Mouse (Mus musculus): ENCODE data around the gene Ciao1. TPM values are rescaled to one million over a fixed set of nuclear protein-coding genes. Genes with fewer than 3 reads are reported as not detected.

Gene Ciao1
- polyA plus RNA-seq, 1 experiment from 2014 or later = 59.0 TPM

DNA sequence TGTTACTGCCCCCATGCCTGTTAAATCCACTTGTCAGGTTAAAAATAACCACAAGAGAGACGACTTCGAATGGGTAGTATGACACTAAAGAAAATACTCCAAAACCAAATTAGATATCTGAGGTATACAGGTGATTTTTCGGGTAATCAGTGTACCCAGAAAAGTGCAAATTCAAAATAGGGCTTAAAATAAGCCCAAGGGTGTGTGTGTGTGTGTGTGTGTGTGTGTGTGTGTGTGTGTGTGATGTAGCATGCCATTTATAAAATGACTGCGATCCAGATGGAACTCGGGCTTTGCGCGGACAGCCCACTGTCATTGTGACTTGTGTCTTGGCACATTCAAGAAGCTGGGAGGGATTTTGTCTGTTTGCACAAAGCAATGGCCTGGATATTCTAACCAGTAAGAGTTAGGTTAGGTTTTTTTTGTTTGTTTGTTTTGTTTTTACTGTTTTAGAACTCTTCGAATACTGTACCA is 23.5 kb upstream of the Ciao1 start:
- Histone ChIP-seq H3K27ac (ENCODE audit: low read depth, low read length) (peak overlapping the region; percentile 95), H3K4me2 (ENCODE audit: low read length) (peak overlapping the region; percentile 86), H3K9ac (ENCODE audit: low read depth, low read length) (peak overlapping the region; percentile 92), H3K27me3 (replicated peaks; ENCODE audit: control insufficient read depth, insufficient read depth, low read length) (no peaks in the 10 kb centered on the region), H3K36me3 (ENCODE audit: control insufficient read depth, insufficient read depth, low read length) (no peaks in the 10 kb centered on the region), H3K4me1 (ENCODE audit: control insufficient read depth, insufficient read depth, low read depth, low read length) (peaks cover 14% of the 10 kb centered on the region), H3K4me3 (ENCODE audit: low read length) (peak overlapping the region; percentile 97), H3K9me3 (ENCODE audit: control insufficient read depth, low read length) (no peaks in the 10 kb centered on the region)
- WGBS = 7% methylated on average over 8 of the region's 8 CpGs
- no peak for ATAC-seq

DNA sequence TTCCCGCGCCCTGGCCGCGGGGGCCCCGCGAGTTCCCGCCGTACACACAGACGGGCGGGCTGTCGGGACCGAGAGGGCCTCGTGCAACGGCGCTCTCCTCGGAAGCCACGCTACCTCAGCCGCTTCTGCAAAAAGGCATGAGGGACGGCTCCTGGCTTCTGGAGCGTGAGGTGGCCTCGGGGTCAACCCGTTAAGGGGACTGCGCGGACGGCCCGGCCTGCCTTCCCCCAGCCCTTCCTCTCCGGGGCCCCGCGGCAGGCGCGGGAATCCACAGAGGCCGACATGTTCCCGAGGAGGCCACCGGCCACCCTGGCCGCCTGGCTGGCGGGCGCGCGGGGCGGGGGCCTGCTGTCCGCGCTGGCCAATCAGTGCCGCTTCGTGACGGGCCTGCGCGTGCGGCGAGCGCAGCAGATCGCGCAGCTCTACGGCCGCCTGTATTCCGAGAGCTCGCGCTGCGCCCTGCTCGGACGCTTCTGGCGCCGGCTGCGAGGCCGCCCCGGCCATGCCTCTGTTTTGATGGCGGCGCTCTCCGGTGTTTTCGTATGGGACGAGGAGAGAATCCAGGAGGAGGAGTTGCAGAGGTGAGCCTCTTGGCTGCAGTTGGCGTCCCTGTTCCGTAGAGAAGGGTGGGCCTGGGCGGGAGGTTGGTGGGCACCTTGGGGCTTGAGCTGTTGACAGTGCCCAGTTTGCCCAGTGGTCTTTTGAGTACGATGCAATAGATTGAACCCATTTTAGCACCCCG is 22.9 kb upstream of the Ciao1 start:
- Histone ChIP-seq H3K4me1 (ENCODE audit: control insufficient read depth, insufficient read depth, low read depth, low read length) (peaks cover 13% of the 10 kb centered on the region), H3K4me3 (ENCODE audit: low read length) (peak overlapping the region; percentile 97), H3K27ac (ENCODE audit: low read depth, low read length) (peak overlapping the region; percentile 95), H3K9me3 (ENCODE audit: control insufficient read depth, low read length) (no peaks in the 10 kb centered on the region), H3K9ac (ENCODE audit: low read depth, low read length) (peak overlapping the region; percentile 92), H3K4me2 (ENCODE audit: low read length) (peak overlapping the region; percentile 86), H3K36me3 (ENCODE audit: control insufficient read depth, insufficient read depth, low read length) (no peaks in the 10 kb centered on the region), H3K27me3 (replicated peaks; ENCODE audit: control insufficient read depth, insufficient read depth, low read length) (no peaks in the 10 kb centered on the region)
- ATAC-seq = peak; percentile 95
- WGBS = under 1% methylated on average over 64 of the region's 75 CpGs

DNA sequence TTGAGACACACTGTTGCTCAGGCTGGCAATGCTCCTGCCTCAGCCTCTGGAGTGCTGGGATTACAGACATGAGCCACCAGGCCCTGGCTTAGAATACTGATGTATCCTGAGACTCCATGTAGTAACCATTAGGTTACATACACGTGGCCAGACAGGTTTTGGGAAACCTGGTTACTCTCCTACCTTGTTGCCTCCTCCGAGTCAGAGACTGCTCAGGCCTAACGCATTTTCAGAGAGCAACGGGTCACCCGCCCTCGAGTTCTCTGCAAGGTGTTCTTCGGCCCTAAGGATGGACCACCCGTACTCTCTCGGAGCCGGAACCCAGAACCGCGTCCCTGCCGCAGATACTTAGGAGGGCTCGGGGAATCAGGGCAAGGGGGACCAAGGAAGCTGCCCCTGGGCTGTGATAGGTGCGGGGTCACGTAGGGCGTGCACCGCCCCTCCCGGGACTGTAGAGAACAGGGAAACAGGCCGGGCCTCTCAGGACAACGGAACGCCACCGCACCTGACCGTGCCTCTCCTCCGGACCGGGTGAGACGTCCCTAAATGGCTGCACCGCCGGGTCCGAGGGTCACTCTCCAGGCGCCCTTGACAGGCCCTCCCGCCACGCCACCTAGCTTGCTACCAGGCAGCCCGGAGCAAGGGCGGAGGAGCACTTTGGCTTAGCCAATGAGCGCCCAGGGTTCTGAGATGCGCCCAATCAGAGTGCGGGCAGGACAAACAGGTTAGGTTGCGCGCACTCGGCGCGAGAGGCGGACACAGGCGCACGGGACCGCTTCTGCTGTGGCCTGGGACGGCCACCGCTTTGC is 22.1 kb upstream of the Ciao1 start, which contains the start of gene Stard7:
Gene Stard7 (plus strand): TSS at position 728 of the 809 bp plus-strand sequence.
- WGBS = under 1% methylated on average over 49 of the region's 49 CpGs

DNA sequence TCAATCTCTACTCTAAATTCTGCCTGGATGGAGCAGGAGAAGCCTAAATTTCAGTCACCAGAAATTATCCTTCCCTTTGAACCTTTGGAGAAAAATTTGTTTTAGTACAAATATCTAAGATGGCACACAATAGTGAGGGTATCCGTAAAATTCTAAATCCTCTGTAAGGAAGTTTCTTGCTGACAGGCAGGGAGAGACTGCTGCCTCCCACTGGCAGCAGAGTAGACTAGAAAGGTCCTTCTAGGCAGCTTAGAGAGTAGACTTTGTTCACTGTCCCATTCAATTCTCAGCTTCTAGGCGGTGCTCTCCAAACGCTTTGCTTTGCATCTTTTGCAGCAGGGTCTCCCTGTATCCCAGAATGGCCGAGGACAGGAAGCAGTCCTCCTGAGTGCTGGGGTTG is 20.2 kb upstream of the Ciao1 start:
- H3K4me1 ChIP-seq (ENCODE audit: control insufficient read depth, insufficient read depth, low read depth, low read length) = peaks cover 7% of the 10 kb centered on the region
- H3K4me2 ChIP-seq (ENCODE audit: low read length) = no peak overlapping the region
- no peak overlapping the region for H3K27ac ChIP-seq (ENCODE audit: low read depth, low read length)
- no peaks in the 10 kb centered on the region for H3K9me3 ChIP-seq (ENCODE audit: control insufficient read depth, low read length)
- H3K9ac ChIP-seq (ENCODE audit: low read depth, low read length) = no peak overlapping the region
- no peak for ATAC-seq
- 40% methylated on average over 4 of the region's 4 CpGs for WGBS
- no peaks in the 10 kb centered on the region for H3K36me3 ChIP-seq (ENCODE audit: control insufficient read depth, insufficient read depth, low read length)
- no peaks in the 10 kb centered on the region for H3K27me3 ChIP-seq (replicated peaks; ENCODE audit: control insufficient read depth, insufficient read depth, low read length)
- no peak overlapping the region for H3K4me3 ChIP-seq (ENCODE audit: low read length)

More for the DNA sequence above, 22.1 kb upstream of the Ciao1 start, which contains the start of gene Stard7:
- Histone ChIP-seq H3K4me2 (ENCODE audit: low read length) (peak within 1 kb of the TSS; percentile 86), H3K4me3 (ENCODE audit: low read length) (peak within 1 kb of the TSS; percentile 97), H3K27me3 (replicated peaks; ENCODE audit: control insufficient read depth, insufficient read depth, low read length) (no peaks in the 10 kb centered on the region), H3K27ac (ENCODE audit: low read depth, low read length) (peak within 1 kb of the TSS; percentile 95), H3K36me3 (ENCODE audit: control insufficient read depth, insufficient read depth, low read length) (no peaks in the 10 kb centered on the region), H3K9me3 (ENCODE audit: control insufficient read depth, low read length) (no peaks in the 10 kb centered on the region), H3K4me1 (ENCODE audit: control insufficient read depth, insufficient read depth, low read depth, low read length) (peaks cover 11% of the 10 kb centered on the region), H3K9ac (ENCODE audit: low read depth, low read length) (peak within 1 kb of the TSS; percentile 92)
- peak; percentile 98 for ATAC-seq

DNA sequence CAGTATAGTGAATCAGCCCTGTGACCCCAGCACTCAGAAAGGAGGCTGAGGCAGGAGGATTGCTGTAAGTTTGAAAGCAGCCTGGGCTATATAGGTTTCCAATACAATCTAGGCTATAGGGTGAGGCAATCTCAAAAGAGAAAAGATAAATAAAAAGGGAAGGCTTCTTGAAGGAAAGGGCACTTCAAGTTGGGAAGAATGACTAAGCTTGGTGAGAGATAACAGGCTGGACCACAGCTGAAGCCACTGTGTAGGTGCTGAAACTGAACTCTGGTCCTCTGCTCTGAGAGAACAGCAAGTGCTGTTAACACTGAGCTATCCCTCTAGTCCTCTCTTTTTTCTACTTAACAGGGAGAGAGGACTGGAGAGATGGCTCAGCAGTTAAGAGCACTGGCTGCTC is 14.9 kb upstream of the Ciao1 start:
- no peak overlapping the region for H3K9ac ChIP-seq (ENCODE audit: low read depth, low read length)
- H3K36me3 ChIP-seq (ENCODE audit: control insufficient read depth, insufficient read depth, low read length) = peaks cover 15% of the 10 kb centered on the region
- H3K9me3 ChIP-seq (ENCODE audit: control insufficient read depth, low read length) = no peaks in the 10 kb centered on the region
- no peak overlapping the region for H3K27ac ChIP-seq (ENCODE audit: low read depth, low read length)
- H3K4me1 ChIP-seq (ENCODE audit: control insufficient read depth, insufficient read depth, low read depth, low read length) = no peaks in the 10 kb centered on the region
- no peaks in the 10 kb centered on the region for H3K27me3 ChIP-seq (replicated peaks; ENCODE audit: control insufficient read depth, insufficient read depth, low read length)
- H3K4me2 ChIP-seq (ENCODE audit: low read length) = no peak overlapping the region
- ATAC-seq = no peak
- H3K4me3 ChIP-seq (ENCODE audit: low read length) = no peak overlapping the region

DNA sequence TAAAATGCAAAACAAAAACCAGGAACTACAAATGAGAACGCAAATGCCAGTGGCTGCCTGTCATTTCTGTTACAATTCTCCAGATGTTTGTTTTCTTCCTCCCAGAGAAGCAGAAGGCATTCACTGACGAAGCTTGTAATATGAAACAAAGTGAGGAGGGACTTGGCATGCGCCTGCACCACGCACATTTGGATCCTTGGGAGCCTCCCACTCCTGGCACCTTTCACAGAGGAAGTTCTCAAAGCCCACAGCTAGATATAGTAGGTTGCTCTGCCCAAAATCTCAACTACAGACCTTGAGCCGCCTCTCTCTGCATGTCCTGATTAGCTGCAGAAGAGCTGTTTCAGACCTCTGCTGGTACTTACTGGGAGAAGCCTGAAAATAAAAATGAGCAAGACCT is 11.7 kb upstream of the Ciao1 start:
- no peaks in the 10 kb centered on the region for H3K9me3 ChIP-seq (ENCODE audit: control insufficient read depth, low read length)
- H3K27ac ChIP-seq (ENCODE audit: low read depth, low read length) = no peak overlapping the region
- no peak overlapping the region for H3K9ac ChIP-seq (ENCODE audit: low read depth, low read length)
- ATAC-seq = no peak
- H3K4me3 ChIP-seq (ENCODE audit: low read length) = no peak overlapping the region
- no peaks in the 10 kb centered on the region for H3K27me3 ChIP-seq (replicated peaks; ENCODE audit: control insufficient read depth, insufficient read depth, low read length)
- peaks cover 26% of the 10 kb centered on the region for H3K36me3 ChIP-seq (ENCODE audit: control insufficient read depth, insufficient read depth, low read length)
- H3K4me2 ChIP-seq (ENCODE audit: low read length) = no peak overlapping the region
- H3K4me1 ChIP-seq (ENCODE audit: control insufficient read depth, insufficient read depth, low read depth, low read length) = no peaks in the 10 kb centered on the region
- 92% methylated on average over 5 of the region's 5 CpGs for WGBS

DNA sequence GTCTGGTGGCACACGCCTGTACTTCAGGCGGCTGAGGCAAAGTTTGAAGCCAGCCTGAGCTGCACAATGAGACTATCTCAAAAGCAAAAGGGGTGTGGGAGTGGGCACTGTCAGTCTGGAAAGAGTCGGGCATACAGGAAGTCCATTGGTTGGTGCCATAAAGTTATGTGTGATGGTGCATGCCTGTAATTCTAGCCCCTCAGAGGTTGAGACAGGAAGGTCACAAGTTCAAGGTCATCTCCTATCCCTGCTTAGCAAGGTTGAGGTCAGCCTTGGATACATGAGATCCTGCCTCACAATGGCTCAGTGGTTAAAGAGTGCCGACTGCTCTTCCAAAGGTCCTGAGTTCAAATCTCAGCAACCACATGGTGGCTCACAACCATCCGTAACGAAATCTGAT is 7.7 kb upstream of the Ciao1 start:
- Histone ChIP-seq H3K27me3 (replicated peaks; ENCODE audit: control insufficient read depth, insufficient read depth, low read length) (no peaks in the 10 kb centered on the region), H3K4me3 (ENCODE audit: low read length) (no peak overlapping the region), H3K27ac (ENCODE audit: low read depth, low read length) (no peak overlapping the region), H3K9me3 (ENCODE audit: control insufficient read depth, low read length) (no peaks in the 10 kb centered on the region), H3K4me2 (ENCODE audit: low read length) (no peak overlapping the region), H3K36me3 (ENCODE audit: control insufficient read depth, insufficient read depth, low read length) (peaks cover 26% of the 10 kb centered on the region), H3K4me1 (ENCODE audit: control insufficient read depth, insufficient read depth, low read depth, low read length) (peaks cover 11% of the 10 kb centered on the region), H3K9ac (ENCODE audit: low read depth, low read length) (no peak overlapping the region)
- no peak for ATAC-seq
- 91% methylated on average over 6 of the region's 6 CpGs for WGBS

DNA sequence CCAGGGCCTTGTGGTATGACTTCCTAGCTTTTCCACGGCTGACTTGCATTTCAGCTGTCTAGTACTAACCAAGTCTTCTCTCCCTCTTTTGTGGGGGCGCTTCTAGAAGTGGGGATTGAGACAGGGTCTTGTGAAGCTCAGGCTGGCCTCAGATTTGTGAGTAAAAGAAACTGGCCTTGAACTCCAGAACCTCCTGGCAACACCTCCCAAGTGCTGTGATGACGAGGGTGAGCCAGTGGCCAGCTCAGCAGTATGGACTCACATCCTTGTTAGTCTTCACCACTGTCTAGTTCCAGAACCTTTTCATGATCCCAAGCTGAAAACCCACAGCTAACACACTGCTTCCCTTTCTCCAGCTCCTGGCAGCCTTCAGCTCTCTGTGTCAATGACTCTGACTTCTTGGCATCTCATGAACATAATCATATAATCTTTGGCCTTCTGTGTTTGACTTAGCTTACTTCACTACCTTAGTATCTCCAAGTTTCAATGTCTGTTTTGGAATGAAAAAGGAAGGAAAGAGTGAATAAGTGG is 7.1 kb upstream of the Ciao1 start:
- Histone ChIP-seq H3K9me3 (ENCODE audit: control insufficient read depth, low read length) (no peaks in the 10 kb centered on the region), H3K9ac (ENCODE audit: low read depth, low read length) (no peak overlapping the region), H3K4me2 (ENCODE audit: low read length) (no peak overlapping the region), H3K27ac (ENCODE audit: low read depth, low read length) (no peak overlapping the region), H3K36me3 (ENCODE audit: control insufficient read depth, insufficient read depth, low read length) (peaks cover 28% of the 10 kb centered on the region), H3K27me3 (replicated peaks; ENCODE audit: control insufficient read depth, insufficient read depth, low read length) (no peaks in the 10 kb centered on the region), H3K4me3 (ENCODE audit: low read length) (no peak overlapping the region), H3K4me1 (ENCODE audit: control insufficient read depth, insufficient read depth, low read depth, low read length) (peaks cover 17% of the 10 kb centered on the region)
- WGBS = 88% methylated on average over 3 of the region's 3 CpGs
- ATAC-seq = no peak

DNA sequence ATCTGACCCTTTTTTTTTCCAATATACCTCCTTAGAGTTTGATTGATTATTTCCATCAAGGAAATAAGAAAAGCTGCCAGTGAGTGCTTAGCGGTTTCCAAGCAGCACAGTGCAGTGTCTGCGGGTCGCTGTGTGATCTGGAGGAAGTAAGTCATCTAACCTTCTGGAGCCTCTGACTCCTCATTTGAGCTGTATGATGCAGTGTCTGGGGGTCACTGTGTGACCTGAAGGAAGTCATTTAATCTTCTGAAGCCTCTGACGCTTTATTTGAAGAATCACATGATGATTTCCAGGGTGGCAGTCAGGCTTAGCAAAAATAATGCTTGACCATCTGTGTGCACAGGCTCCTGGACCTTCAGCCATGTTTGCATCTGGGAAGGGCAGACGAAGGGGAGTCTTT is 5.2 kb upstream of the Ciao1 start:
- Histone ChIP-seq H3K4me2 (ENCODE audit: low read length) (no peak overlapping the region), H3K27me3 (replicated peaks; ENCODE audit: control insufficient read depth, insufficient read depth, low read length) (no peaks in the 10 kb centered on the region), H3K4me3 (ENCODE audit: low read length) (no peak overlapping the region), H3K9me3 (ENCODE audit: control insufficient read depth, low read length) (no peaks in the 10 kb centered on the region), H3K4me1 (ENCODE audit: control insufficient read depth, insufficient read depth, low read depth, low read length) (peaks cover 27% of the 10 kb centered on the region), H3K9ac (ENCODE audit: low read depth, low read length) (no peak overlapping the region), H3K27ac (ENCODE audit: low read depth, low read length) (no peak overlapping the region), H3K36me3 (ENCODE audit: control insufficient read depth, insufficient read depth, low read length) (peaks cover 16% of the 10 kb centered on the region)
- ATAC-seq = no peak
- 84% methylated on average over 5 of the region's 5 CpGs for WGBS

All from hindbrain, embryonic 16.5 days (tissue).